Mouse (Mus musculus) embryonic facial prominence, embryonic 11.5 days (tissue): Measurements from ENCODE around the gene Rpl36. TPM values are rescaled to one million over a fixed set of nuclear protein-coding genes. Genes with fewer than 3 reads are reported as not detected.

Experiments
- ATAC-seq: fragments of 200-750 bp; cut with Nextera tagmentation; replicated peaks from 2 replicates; pipeline ENCODE4 v1.8.0; 2017; ENCODE audit warnings: low read depth; ENCODE audit not compliant: insufficient number of reproducible peaks, low FRiP score, low TSS enrichment
- DNase-seq: peaks from one replicate; pipeline ENCODE4 v3.0.0-alpha.2; 2015; ENCODE audit warnings: low spot score
- H3K27ac ChIP-seq: fragments of 300-500 bp; sonication (generic); replicated peaks from 2 replicates; pipeline ENCODE4 v1.5.1; 2014; ENCODE audit warnings: mild to moderate bottlenecking, low read depth, low read length, control low read depth
- H3K27me3 ChIP-seq: fragments of 300-500 bp; sonication (generic); 2 replicates; pipeline ENCODE4 v1.6.1; 2014; ENCODE audit warnings: mild to moderate bottlenecking, low read length, moderate library complexity, mixed read lengths; ENCODE audit not compliant: control insufficient read depth, insufficient read depth
- H3K36me3 ChIP-seq: fragments of 300-500 bp; sonication (generic); replicated peaks from 2 replicates; pipeline ENCODE4 v1.6.1; 2014; ENCODE audit warnings: low read depth, mild to moderate bottlenecking, low read length, moderate library complexity, mixed read lengths; ENCODE audit not compliant: control insufficient read depth, insufficient read depth
- H3K4me1 ChIP-seq: fragments of 300-500 bp; sonication (generic); 2 replicates; pipeline ENCODE4 v1.6.1; 2014; ENCODE audit warnings: low read length, mixed read lengths; ENCODE audit not compliant: control insufficient read depth, insufficient read depth
- H3K4me2 ChIP-seq: fragments of 300-500 bp; sonication (generic); 2 replicates; pipeline ENCODE4 v1.6.1; 2014; ENCODE audit warnings: low read depth, mild to moderate bottlenecking, control low read depth, low read length, moderate library complexity
- H3K4me3 ChIP-seq: fragments of 300-500 bp; sonication (generic); 2 replicates; pipeline ENCODE4 v1.5.1; 2014; ENCODE audit warnings: low read depth, low read length, control low read depth
- H3K9ac ChIP-seq: fragments of 300-500 bp; sonication (generic); replicated peaks from 2 replicates; pipeline ENCODE4 v1.6.1; 2014; ENCODE audit warnings: mild to moderate bottlenecking, control low read depth, low read length
- H3K9me3 ChIP-seq: fragments of 300-500 bp; sonication (generic); replicated peaks from 2 replicates; pipeline ENCODE4 v1.6.1; 2016; ENCODE audit warnings: mild to moderate bottlenecking, low read length, inconsistent platforms, mixed read lengths; ENCODE audit not compliant: control insufficient read depth
- WGBS: fragments of 180-500 bp; shearing (Covaris S2); extraction: QIAGEN DNeasy Blood & Tissue Kit; methylation state at CpG from one replicate; pipeline ENCODE4 v1.1.7; 2014; 5-methylcytosine and 5-hydroxymethylcytosine counted together
- polyA plus RNA-seq: library from polyadenylated mRNA; unstranded; fragments of >200 nt; fragmentation: Nextera tagmentation; extraction: Ambion mirVana; gene quantifications from 2 replicates; pipeline ENCODE4 v1.2.1, GENCODE M21; 2014

Rpl36 gene
- polyA plus RNA-seq, 1 experiment from 2014 or later = 1,376 TPM

GRCm38 (mm10) chr17:56583611-56584256 is 29.5 kb upstream of the Rpl36 start:
- ATAC-seq (no peak), DNase-seq (peak; percentile 44)
- Histone ChIP-seq H3K27ac (peak overlapping the region; percentile 60), H3K4me3 (peak overlapping the region; percentile 94), H3K9me3 (no peaks in the 10 kb centered on the region), H3K27me3 (no peaks in the 10 kb centered on the region), H3K9ac (peak overlapping the region; percentile 85), H3K36me3 (peaks cover 18% of the 10 kb centered on the region), H3K4me2 (peak overlapping the region; percentile 81), H3K4me1 (peaks cover 7% of the 10 kb centered on the region; the same call in 1 of the 2 replicates)
- 5% methylated on average over 31 of the region's 33 CpGs for WGBS

- H3K9ac ChIP-seq = peak within 1 kb of the TSS; percentile 92
- H3K36me3 ChIP-seq = peaks cover 22% of the 10 kb centered on the region
- peak within 1 kb of the TSS; percentile 94 for H3K4me3 ChIP-seq
- peak; percentile 94 for ATAC-seq
- under 1% methylated on average over 99 of the region's 101 CpGs for WGBS
- peak within 1 kb of the TSS; percentile 81 for H3K4me2 ChIP-seq
- peak; percentile 99 for DNase-seq
- no peaks in the 10 kb centered on the region for H3K27me3 ChIP-seq
- no peaks in the 10 kb centered on the region for H3K9me3 ChIP-seq
- H3K27ac ChIP-seq = peak within 1 kb of the TSS; percentile 86
- H3K4me1 ChIP-seq = peaks cover 7% of the 10 kb centered on the region; the same call in 1 of the 2 replicates
These were observed 28.7 kb upstream of the Rpl36 start, which contains the start of the genes Safb2 and Safb for GRCm38 (mm10) chr17:56584257-56585130. TSS of gene Safb2 (minus strand) at chr17:56584585. TSS of gene Safb (plus strand) at chr17:56584825.

GRCm38 (mm10) chr17:56585171-56585821 is 27.9 kb upstream of the Rpl36 start:
- Histone ChIP-seq H3K36me3 (peaks cover 25% of the 10 kb centered on the region), H3K9me3 (no peaks in the 10 kb centered on the region), H3K4me1 (peaks cover 7% of the 10 kb centered on the region; the same call in 1 of the 2 replicates), H3K9ac (peak overlapping the region; percentile 92), H3K4me2 (peak overlapping the region; percentile 76), H3K4me3 (peak overlapping the region; percentile 94), H3K27ac (peak overlapping the region; percentile 86), H3K27me3 (no peaks in the 10 kb centered on the region)
- WGBS = under 1% methylated on average over 61 of the region's 61 CpGs
- DNase-seq = peak; percentile 56
- no peak; the same call in 1 of the 2 replicates for ATAC-seq

- DNase-seq = no peak
- no peak overlapping the region for H3K27ac ChIP-seq
- no peak for ATAC-seq
- H3K27me3 ChIP-seq = no peaks in the 10 kb centered on the region
- peaks cover 7% of the 10 kb centered on the region; the same call in 1 of the 2 replicates for H3K4me1 ChIP-seq
- no peak overlapping the region for H3K4me2 ChIP-seq
- H3K36me3 ChIP-seq = peaks cover 22% of the 10 kb centered on the region
- WGBS = 63% methylated on average over 1 of the region's 1 CpGs
- no peak overlapping the region for H3K4me3 ChIP-seq
- no peak overlapping the region for H3K9ac ChIP-seq
- no peaks in the 10 kb centered on the region for H3K9me3 ChIP-seq
These were observed 25.4 kb upstream of the Rpl36 start for GRCm38 (mm10) chr17:56587773-56588172.

- peaks cover 25% of the 10 kb centered on the region for H3K36me3 ChIP-seq
- 98% methylated on average over 4 of the region's 4 CpGs for WGBS
- no peak overlapping the region for H3K4me2 ChIP-seq
- DNase-seq (no peak), ATAC-seq (no peak)
- H3K27ac ChIP-seq = no peak overlapping the region
- H3K9ac ChIP-seq = no peak overlapping the region
- no peaks in the 10 kb centered on the region for H3K9me3 ChIP-seq
- H3K27me3 ChIP-seq = no peaks in the 10 kb centered on the region
- no peak overlapping the region for H3K4me3 ChIP-seq
- peaks cover 7% of the 10 kb centered on the region; the same call in 1 of the 2 replicates for H3K4me1 ChIP-seq
These were observed 24.3 kb upstream of the Rpl36 start for GRCm38 (mm10) chr17:56588921-56589320.

GRCm38 (mm10) chr17:56592553-56592952 is 20.7 kb upstream of the Rpl36 start:
- H3K4me3 ChIP-seq = no peak overlapping the region
- no peaks in the 10 kb centered on the region for H3K4me1 ChIP-seq
- ATAC-seq = no peak
- no peak overlapping the region for H3K9ac ChIP-seq
- no peak overlapping the region for H3K27ac ChIP-seq
- H3K4me2 ChIP-seq = no peak overlapping the region
- H3K9me3 ChIP-seq = no peaks in the 10 kb centered on the region
- no peak for DNase-seq
- no peaks in the 10 kb centered on the region for H3K27me3 ChIP-seq
- H3K36me3 ChIP-seq = peaks cover 41% of the 10 kb centered on the region

GRCm38 (mm10) chr17:56593527-56594271 is 19.5 kb upstream of the Rpl36 start:
- 90% methylated on average over 8 of the region's 8 CpGs for WGBS
- peaks cover 41% of the 10 kb centered on the region for H3K36me3 ChIP-seq
- no peak for ATAC-seq

More at GRCm38 (mm10) chr17:56593527-56594271, 19.5 kb upstream of the Rpl36 start:
- Histone ChIP-seq H3K27me3 (no peaks in the 10 kb centered on the region), H3K9me3 (no peaks in the 10 kb centered on the region), H3K4me1 (no peaks in the 10 kb centered on the region), H3K4me2 (no peak overlapping the region), H3K4me3 (no peak overlapping the region), H3K9ac (no peak overlapping the region), H3K27ac (no peak overlapping the region)
- DNase-seq = no peak
